Mouse (Mus musculus) thymus, postnatal 4 days (tissue): Measurements from ENCODE around the gene Flywch2.
A peak's percentile ranks its signal among the peaks of the same experiment; 100 is the strongest.

ENCODE experiments used
- DNase-seq: peaks from one replicate; pipeline ENCODE4 v3.0.0; 2021

Gene Flywch2

GRCm38 (mm10) chr17:23785561-23786471 lies at the start of gene Flywch2:
Gene Flywch2 (minus strand): TSS chr17:23786081.
- peak; percentile 84 for DNase-seq

GRCm38 (mm10) chr17:23831201-23831600 lies 45.3 kb upstream of the Flywch2 start:
- DNase-seq, result no peak

- peak; percentile 90 for DNase-seq
Measured at GRCm38 (mm10) chr17:23829064-23829619, 43.3 kb upstream of the Flywch2 start, which contains the start of gene Elob. Gene Elob (minus strand): TSS chr17:23829136.

GRCm38 (mm10) chr17:23828271-23829001 lies 42.6 kb upstream of the Flywch2 start:
- DNase-seq, result peak; percentile 80

- DNase-seq, result no peak
Measured at GRCm38 (mm10) chr17:23825591-23825990, 39.7 kb upstream of the Flywch2 start.

- no peak for DNase-seq
Measured at GRCm38 (mm10) chr17:23823614-23824013, 37.7 kb upstream of the Flywch2 start.

- no peak for DNase-seq
Measured at GRCm38 (mm10) chr17:23823018-23823417, 37.1 kb upstream of the Flywch2 start.

GRCm38 (mm10) chr17:23822094-23822493 lies 36.2 kb upstream of the Flywch2 start:
- no peak for DNase-seq

- no peak for DNase-seq
Measured at GRCm38 (mm10) chr17:23820731-23821130, 34.9 kb upstream of the Flywch2 start.

GRCm38 (mm10) chr17:23819235-23819634 lies 33.4 kb upstream of the Flywch2 start:
- no peak for DNase-seq

- DNase-seq, result no peak
Measured at GRCm38 (mm10) chr17:23818579-23818978, 32.7 kb upstream of the Flywch2 start.

GRCm38 (mm10) chr17:23815641-23816040 lies 29.8 kb upstream of the Flywch2 start:
- no peak for DNase-seq

GRCm38 (mm10) chr17:23807918-23808317 lies 22.0 kb upstream of the Flywch2 start:
- DNase-seq, result no peak

GRCm38 (mm10) chr17:23806867-23807266 lies 21.0 kb upstream of the Flywch2 start:
- peak; percentile 37 for DNase-seq

- DNase-seq, result no peak
Measured at GRCm38 (mm10) chr17:23804426-23805085, 18.7 kb upstream of the Flywch2 start.

- DNase-seq, result peak; percentile 90
Measured at GRCm38 (mm10) chr17:23803366-23804041, 17.6 kb upstream of the Flywch2 start.

GRCm38 (mm10) chr17:23802746-23803365 lies 17.0 kb upstream of the Flywch2 start:
- DNase-seq, result peak; percentile 96

GRCm38 (mm10) chr17:23801627-23802026 lies 15.7 kb upstream of the Flywch2 start:
- DNase-seq, result no peak

GRCm38 (mm10) chr17:23797316-23797715 lies 11.4 kb upstream of the Flywch2 start:
- DNase-seq, result no peak

GRCm38 (mm10) chr17:23795323-23795722 lies 9.4 kb upstream of the Flywch2 start:
- no peak for DNase-seq

GRCm38 (mm10) chr17:23791079-23791357 lies 5.1 kb upstream of the Flywch2 start:
- DNase-seq, result peak; percentile 38
